Comparison of ENCODE assay signal across 7 mouse cellular contexts in genomic region chr16:22547741-22548140, GRCm38 (mm10).
DNase-seq lines count a peak whose midpoint lies in the region; ATAC-seq lines count a peak whose summit lies in the region.

No protein-coding gene starts in this region.

- WGBS in neural tube, embryonic 11.5 days: 60% methylated on average over 10 of the region's 10 CpGs
- 64% methylated on average over 10 of the region's 10 CpGs for WGBS in hindbrain, embryonic 11.5 days
- 35% methylated on average over 10 of the region's 10 CpGs for WGBS in macrophage (ENCODE audit: missing documents)

- H3K27ac ChIP-seq in neural tube, embryonic 11.5 days (ENCODE audit: low read depth, low read length): no peak overlapping the region
- no peak overlapping the region for H3K27ac ChIP-seq in hindbrain, embryonic 11.5 days (ENCODE audit: low read depth, low read length)
- 0 out of 2 replicates have a peak overlapping the region, but pooled peaks have one; percentile 31 for H3K27ac ChIP-seq in macrophage

- ATAC-seq in neural tube, embryonic 11.5 days (ENCODE audit: insufficient read depth, low FRiP score, low TSS enrichment): peak; percentile 45; the same call in 1 of the 2 replicates
- ATAC-seq in hindbrain, embryonic 11.5 days (ENCODE audit: low FRiP score): peak; percentile 46; the same call in 1 of the 2 replicates

- no peak overlapping the region for H3K4me2 ChIP-seq in neural tube, embryonic 11.5 days (ENCODE audit: low read depth)
- no peak overlapping the region for H3K4me2 ChIP-seq in hindbrain, embryonic 11.5 days (replicated peaks; ENCODE audit: low read depth, low read length)

- H3K4me3 ChIP-seq in neural tube, embryonic 11.5 days (ENCODE audit: low read depth, low read length): no peak overlapping the region
- H3K4me3 ChIP-seq in hindbrain, embryonic 11.5 days (ENCODE audit: low read depth, low read length): no peak overlapping the region
- peak overlapping the region; percentile 16; the same call in 1 of the 2 replicates for H3K4me3 ChIP-seq in macrophage (ENCODE audit: inconsistent target)

- no peaks in the 10 kb centered on the region for H3K36me3 ChIP-seq in neural tube, embryonic 11.5 days (ENCODE audit: control insufficient read depth, insufficient read depth, low read length)
- H3K36me3 ChIP-seq in hindbrain, embryonic 11.5 days (ENCODE audit: control insufficient read depth, insufficient read depth, low read length): no peaks in the 10 kb centered on the region
- H3K36me3 ChIP-seq in macrophage (ENCODE audit: inconsistent target): no peaks in the 10 kb centered on the region

- no peak overlapping the region for H3K9ac ChIP-seq in neural tube, embryonic 11.5 days (ENCODE audit: low read length)
- H3K9ac ChIP-seq in hindbrain, embryonic 11.5 days (ENCODE audit: low read depth, low read length): no peak overlapping the region

- no peaks in the 10 kb centered on the region for H3K4me1 ChIP-seq in neural tube, embryonic 11.5 days (ENCODE audit: control insufficient read depth, insufficient read depth, low read length)
- no peaks in the 10 kb centered on the region for H3K4me1 ChIP-seq in hindbrain, embryonic 11.5 days (replicated peaks; ENCODE audit: control insufficient read depth, insufficient read depth, low read length)

- H3K27me3 ChIP-seq in neural tube, embryonic 11.5 days (ENCODE audit: control insufficient read depth, insufficient read depth, low read length): no peaks in the 10 kb centered on the region
- no peaks in the 10 kb centered on the region for H3K27me3 ChIP-seq in hindbrain, embryonic 11.5 days (ENCODE audit: control insufficient read depth, insufficient read depth, low read length)

- DNase-seq in neural tube, embryonic 11.5 days (ENCODE audit: low spot score): no peak
- DNase-seq in neural tube, embryonic 10.5 days (ENCODE audit: extremely low spot score, low spot score): no peak
- no peak for DNase-seq in hindbrain, embryonic 11.5 days (ENCODE audit: low spot score)
- DNase-seq in urinary bladder, adult 18-20 months (ENCODE audit: low spot score in 2 of 2): no peak
- no peak for DNase-seq in cerebellum, postnatal 14 days
- no peak for DNase-seq in right cerebral cortex, postnatal 10 days (ENCODE audit: low spot score in 2 of 2)

- no peaks in the 10 kb centered on the region for H3K9me3 ChIP-seq in neural tube, embryonic 11.5 days (ENCODE audit: control insufficient read depth, low read length)
- H3K9me3 ChIP-seq in hindbrain, embryonic 11.5 days (ENCODE audit: control insufficient read depth, low read length): no peaks in the 10 kb centered on the region

- no peaks in the 10 kb centered on the region for H3K79me2 ChIP-seq in macrophage (ENCODE audit: inconsistent target)
